Mouse (Mus musculus): ENCODE data around the gene Syngr2. TPM values are rescaled to one million over a fixed set of nuclear protein-coding genes. Genes with fewer than 3 reads are reported as not detected.
A peak's percentile ranks its signal among the peaks of the same experiment; 100 is the strongest.
"Not testable (repeated sequence)": the region's sequence is repeated elsewhere in the genome, so short reads cannot be mapped to it uniquely, and the experiment has no call there.

Syngr2 gene
- polyA plus RNA-seq, 1 experiment from 2014 or later: 132 TPM

GRCm38 (mm10) chr11:117782705-117783034 is 26.8 kb upstream of the Syngr2 start:
- Histone ChIP-seq H3K36me3 (no peaks in the 10 kb centered on the region), H3K4me3 (replicated peaks) (peak overlapping the region; percentile 32), H3K27me3 (replicated peaks) (no peaks in the 10 kb centered on the region), H3K9ac (0 out of 2 replicates have a peak overlapping the region, but pooled peaks have one; percentile 22), H3K27ac (peak overlapping the region; percentile 26; the same call in 1 of the 2 replicates), H3K4me1 (peaks cover 48% of the 10 kb centered on the region), H3K9me3 (no peaks in the 10 kb centered on the region), H3K4me2 (peak overlapping the region; percentile 66)
- ATAC-seq (ENCODE audit: insufficient read depth, low FRiP score, low read depth): no peak
- WGBS: 50% methylated on average over 9 of the region's 9 CpGs

- ATAC-seq (ENCODE audit: insufficient read depth, low FRiP score, low read depth): no peak
- peaks cover 47% of the 10 kb centered on the region for H3K4me1 ChIP-seq
- H3K27ac ChIP-seq: peak overlapping the region; percentile 26; the same call in 1 of the 2 replicates
These were observed 26.4 kb upstream of the Syngr2 start for GRCm38 (mm10) chr11:117783089-117783488.

GRCm38 (mm10) chr11:117783683-117784309 is 25.7 kb upstream of the Syngr2 start:
- Histone ChIP-seq H3K9ac (no peak overlapping the region), H3K4me1 (peaks cover 42% of the 10 kb centered on the region), H3K36me3 (no peaks in the 10 kb centered on the region), H3K27ac (no peak overlapping the region; the same call in 1 of the 2 replicates), H3K4me2 (peak overlapping the region; percentile 66), H3K9me3 (no peaks in the 10 kb centered on the region), H3K4me3 (replicated peaks) (peak overlapping the region; percentile 32), H3K27me3 (replicated peaks) (no peaks in the 10 kb centered on the region)
- 47% methylated on average over 10 of the region's 10 CpGs for WGBS
- no peak for ATAC-seq (ENCODE audit: insufficient read depth, low FRiP score, low read depth)

More at GRCm38 (mm10) chr11:117783089-117783488, 26.4 kb upstream of the Syngr2 start:
- H3K4me2 ChIP-seq: peak overlapping the region; percentile 66
- WGBS: 6% methylated on average over 31 of the region's 31 CpGs
- H3K36me3 ChIP-seq: no peaks in the 10 kb centered on the region
- 0 out of 2 replicates have a peak overlapping the region, but pooled peaks have one; percentile 22 for H3K9ac ChIP-seq
- H3K9me3 ChIP-seq: no peaks in the 10 kb centered on the region
- H3K27me3 ChIP-seq (replicated peaks): no peaks in the 10 kb centered on the region
- peak overlapping the region; percentile 32 for H3K4me3 ChIP-seq (replicated peaks)

- no peaks in the 10 kb centered on the region for H3K36me3 ChIP-seq
- no peak overlapping the region for H3K4me3 ChIP-seq (replicated peaks)
- H3K4me2 ChIP-seq: no peak overlapping the region
- H3K27ac ChIP-seq: no peak overlapping the region
- no peaks in the 10 kb centered on the region for H3K9me3 ChIP-seq
- H3K27me3 ChIP-seq (replicated peaks): no peaks in the 10 kb centered on the region
- no peak for ATAC-seq (ENCODE audit: insufficient read depth, low FRiP score, low read depth)
- no peak overlapping the region for H3K9ac ChIP-seq
- peaks cover 37% of the 10 kb centered on the region for H3K4me1 ChIP-seq
- 19% methylated on average over 10 of the region's 10 CpGs for WGBS
These were observed 23.2 kb upstream of the Syngr2 start for GRCm38 (mm10) chr11:117786294-117786693.

- peaks cover 31% of the 10 kb centered on the region for H3K4me1 ChIP-seq
- not testable (repeated sequence) for H3K9ac ChIP-seq; H3K27me3 ChIP-seq (replicated peaks); ATAC-seq (ENCODE audit: insufficient read depth, low FRiP score, low read depth); H3K4me2 ChIP-seq; H3K27ac ChIP-seq; H3K4me3 ChIP-seq (replicated peaks); H3K9me3 ChIP-seq; H3K36me3 ChIP-seq
- WGBS: 80% methylated on average over 6 of the region's 7 CpGs
These were observed 21.0 kb upstream of the Syngr2 start for GRCm38 (mm10) chr11:117788481-117788880.

- Histone ChIP-seq H3K4me2 (peak overlapping the region; percentile 53), H3K4me3 (replicated peaks) (peak overlapping the region; percentile 22), H3K36me3 (no peaks in the 10 kb centered on the region), H3K9ac (no peak overlapping the region), H3K27me3 (replicated peaks) (no peaks in the 10 kb centered on the region), H3K9me3 (no peaks in the 10 kb centered on the region), H3K4me1 (peaks cover 32% of the 10 kb centered on the region), H3K27ac (peak overlapping the region; percentile 65; the same call in 1 of the 2 replicates)
- 6% methylated on average over 14 of the region's 14 CpGs for WGBS
- ATAC-seq (ENCODE audit: insufficient read depth, low FRiP score, low read depth): peak; percentile 20
These were observed 19.2 kb upstream of the Syngr2 start for GRCm38 (mm10) chr11:117790286-117790685.

GRCm38 (mm10) chr11:117790703-117791440 is 18.6 kb upstream of the Syngr2 start:
- no peaks in the 10 kb centered on the region for H3K36me3 ChIP-seq
- peaks cover 32% of the 10 kb centered on the region for H3K4me1 ChIP-seq
- no peak overlapping the region for H3K9ac ChIP-seq
- peak; percentile 73 for ATAC-seq (ENCODE audit: insufficient read depth, low FRiP score, low read depth)
- peak overlapping the region; percentile 65; the same call in 1 of the 2 replicates for H3K27ac ChIP-seq
- peak overlapping the region; percentile 53 for H3K4me2 ChIP-seq
- no peaks in the 10 kb centered on the region for H3K27me3 ChIP-seq (replicated peaks)
- H3K9me3 ChIP-seq: no peaks in the 10 kb centered on the region
- peak overlapping the region; percentile 22 for H3K4me3 ChIP-seq (replicated peaks)
- 33% methylated on average over 23 of the region's 23 CpGs for WGBS

- 89% methylated on average over 9 of the region's 9 CpGs for WGBS
- Histone ChIP-seq H3K4me1 (peaks cover 29% of the 10 kb centered on the region), H3K9ac (no peak overlapping the region), H3K4me3 (replicated peaks) (peak overlapping the region; percentile 22; the same call in 1 of the 2 replicates), H3K9me3 (no peaks in the 10 kb centered on the region), H3K36me3 (no peaks in the 10 kb centered on the region), H3K27me3 (replicated peaks) (no peaks in the 10 kb centered on the region), H3K4me2 (peak overlapping the region; percentile 53), H3K27ac (peak overlapping the region; percentile 33; the same call in 1 of the 2 replicates)
- no peak for ATAC-seq (ENCODE audit: insufficient read depth, low FRiP score, low read depth)
These were observed 18.1 kb upstream of the Syngr2 start for GRCm38 (mm10) chr11:117791441-117791761.

- 6% methylated on average over 22 of the region's 22 CpGs for WGBS
- H3K4me3 ChIP-seq (replicated peaks): peak overlapping the region; percentile 32
- H3K9me3 ChIP-seq: no peaks in the 10 kb centered on the region
- peak; percentile 81 for ATAC-seq (ENCODE audit: insufficient read depth, low FRiP score, low read depth)
- H3K27ac ChIP-seq: peak overlapping the region; percentile 84
- peaks cover 31% of the 10 kb centered on the region for H3K4me1 ChIP-seq
- H3K9ac ChIP-seq: peak overlapping the region; percentile 2; the same call in 1 of the 2 replicates
- H3K27me3 ChIP-seq (replicated peaks): no peaks in the 10 kb centered on the region
- no peaks in the 10 kb centered on the region for H3K36me3 ChIP-seq
- peak overlapping the region; percentile 49 for H3K4me2 ChIP-seq
These were observed 17.1 kb upstream of the Syngr2 start for GRCm38 (mm10) chr11:117792281-117792888.

GRCm38 (mm10) chr11:117794035-117794551 is 15.4 kb upstream of the Syngr2 start:
- WGBS: 65% methylated on average over 4 of the region's 4 CpGs
- ATAC-seq (ENCODE audit: insufficient read depth, low FRiP score, low read depth): no peak
- Histone ChIP-seq H3K4me2 (no peak overlapping the region), H3K9ac (no peak overlapping the region), H3K27ac (no peak overlapping the region), H3K4me3 (replicated peaks) (no peak overlapping the region), H3K27me3 (replicated peaks) (no peaks in the 10 kb centered on the region), H3K9me3 (no peaks in the 10 kb centered on the region), H3K4me1 (peaks cover 37% of the 10 kb centered on the region), H3K36me3 (no peaks in the 10 kb centered on the region)

GRCm38 (mm10) chr11:117796954-117797353 is 12.5 kb upstream of the Syngr2 start:
- Histone ChIP-seq H3K27me3 (replicated peaks) (no peaks in the 10 kb centered on the region), H3K9ac (no peak overlapping the region), H3K4me2 (no peak overlapping the region), H3K4me1 (peaks cover 19% of the 10 kb centered on the region), H3K36me3 (no peaks in the 10 kb centered on the region), H3K9me3 (no peaks in the 10 kb centered on the region), H3K4me3 (replicated peaks) (no peak overlapping the region), H3K27ac (no peak overlapping the region)
- ATAC-seq (ENCODE audit: insufficient read depth, low FRiP score, low read depth): no peak
- 32% methylated on average over 5 of the region's 5 CpGs for WGBS
